Mouse (Mus musculus): ENCODE results near the gene Tsacc. TPM values are rescaled to one million over a fixed set of nuclear protein-coding genes. Genes with fewer than 3 reads are reported as not detected.

Tsacc gene
- total and polyA plus RNA-seq, 3 experiments: 6.7 to 11.3 (median 9.3) TPM

- TF ChIP-seq CTCF (conservative IDR thresholded peaks at IDR 0.05 in 1 of 2, IDR thresholded peaks at IDR 0.05 in 1 of 2; ENCODE audit: low read depth in 2 of 2, low read length in 2 of 2): peak; percentile 63 to 80
- no peak for TF ChIP-seq CHD1 (IDR thresholded peaks at IDR 0.05; ENCODE audit: low read depth, low read length)
- TF ChIP-seq RAD21 (IDR thresholded peaks at IDR 0.05; ENCODE audit: low read depth, low read length): peak; percentile 49
- peak; percentile 36 for TF ChIP-seq SMC3 (IDR thresholded peaks at IDR 0.05; ENCODE audit: low read depth, low read length)
- no peaks in the 10 kb centered on the region for H3K27me3 ChIP-seq (replicated peaks)
- no peak overlapping the region for H3K4me2 ChIP-seq (ENCODE audit: insufficient read depth, low read depth, poor library complexity, severe bottlenecking)
- H3K79me2 ChIP-seq (replicated peaks; ENCODE audit: control insufficient read depth, extremely low read depth, insufficient read depth, poor library complexity, severe bottlenecking): peaks cover 4% of the 10 kb centered on the region; the same call in 1 of the 2 replicates
- H3K9ac ChIP-seq (ENCODE audit: insufficient read depth, low read depth): no peak overlapping the region
- in situ Hi-C loops (cut with MboI; ENCODE audit: low pct_ligation_motif_present, low pct_unique_long_range_greater_than_20kb, low sequenced_read_pairs) (loop anchor here (5.0 kb wide), 1 partner anchor 34 kb away; the partner anchor contains the start of genes Cct3 and Tsacc), dilution Hi-C loops (cut with MboI; ENCODE audit: extremely low pct_ligation_motif_present, extremely low pct_unique_long_range_greater_than_20kb, low sequenced_read_pairs) (no loop called here)
- no peaks in the 10 kb centered on the region for H3K9me3 ChIP-seq (replicated peaks; ENCODE audit: low read length)
- H3K36me3 ChIP-seq (replicated peaks in 1 of 2; ENCODE audit: control insufficient read depth in 1 of 2, insufficient read depth in 1 of 2, low read length in 1 of 2): peaks cover 26 to 57% of the 10 kb centered on the region in 2 experiments
- H3K27ac ChIP-seq (ENCODE audit: insufficient read depth, low read depth): no peak overlapping the region
- H3K4me3 ChIP-seq (replicated peaks in 1 of 3; ENCODE audit: low read depth in 2 of 3, low read length in 2 of 3, poor library complexity in 1 of 3): no peak overlapping the region
- peak; percentile 68 for DNase-seq (ENCODE audit: extremely low read depth)
- H3K4me1 ChIP-seq (ENCODE audit: control insufficient read depth in 1 of 2, insufficient read depth in 2 of 2): peaks cover 15 to 21% of the 10 kb centered on the region in 2 experiments
These were observed 34.5 kb upstream of the Tsacc start for GRCm38 (mm10) chr3:88331282-88331681.

- Histone ChIP-seq H3K4me2 (ENCODE audit: insufficient read depth, low read depth, poor library complexity, severe bottlenecking) (no peak overlapping the region), H3K36me3 (replicated peaks in 1 of 2; ENCODE audit: control insufficient read depth in 1 of 2, insufficient read depth in 1 of 2, low read length in 1 of 2) (peaks cover 26 to 64% of the 10 kb centered on the region in 2 experiments)
- in situ Hi-C loops (cut with MboI; ENCODE audit: low pct_ligation_motif_present, low pct_unique_long_range_greater_than_20kb, low sequenced_read_pairs): no loop called here
These were observed 32.2 kb upstream of the Tsacc start for GRCm38 (mm10) chr3:88328956-88329355.

GRCm38 (mm10) chr3:88324951-88325405 lies 28.2 kb upstream of the Tsacc start, which contains the start of gene Glmp:
TSS of gene Glmp (plus strand) at chr3:88325023.
- dilution Hi-C loops (cut with MboI; ENCODE audit: extremely low pct_ligation_motif_present, extremely low pct_unique_long_range_greater_than_20kb, low sequenced_read_pairs) (no loop called here), in situ Hi-C loops (cut with MboI; ENCODE audit: low pct_ligation_motif_present, low pct_unique_long_range_greater_than_20kb, low sequenced_read_pairs) (no loop called here)
- peaks cover 2 to 14% of the 10 kb centered on the region in 2 experiments; a peak in 2 of 4 replicates for H3K4me1 ChIP-seq (ENCODE audit: control insufficient read depth in 1 of 2, insufficient read depth in 2 of 2)
- H3K79me2 ChIP-seq (replicated peaks; ENCODE audit: control insufficient read depth, extremely low read depth, insufficient read depth, poor library complexity, severe bottlenecking): no peaks in the 10 kb centered on the region; the same call in 1 of the 2 replicates
- no peaks in the 10 kb centered on the region for H3K9me3 ChIP-seq (replicated peaks; ENCODE audit: low read length)
- H3K36me3 ChIP-seq (replicated peaks in 1 of 2; ENCODE audit: control insufficient read depth in 1 of 2, insufficient read depth in 1 of 2, low read length in 1 of 2): peaks cover 50 to 81% of the 10 kb centered on the region in 2 experiments
- DNase-seq (ENCODE audit: extremely low read depth): peak; percentile 75
- peak within 1 kb of the TSS; percentile 63 for H3K4me2 ChIP-seq (ENCODE audit: insufficient read depth, low read depth, poor library complexity, severe bottlenecking)
- peak within 1 kb of the TSS; percentile 99 for H3K9ac ChIP-seq (ENCODE audit: insufficient read depth, low read depth)
- peak within 1 kb of the TSS; percentile 66 to 100 (median 94) for H3K4me3 ChIP-seq (replicated peaks in 1 of 3; ENCODE audit: low read depth in 2 of 3, low read length in 2 of 3, poor library complexity in 1 of 3)
- no peaks in the 10 kb centered on the region for H3K27me3 ChIP-seq (replicated peaks)
- H3K27ac ChIP-seq (ENCODE audit: insufficient read depth, low read depth): no peak within 1 kb of the TSS
- no peak for TF ChIP-seq UBTF (IDR thresholded peaks at IDR 0.05; ENCODE audit: low read depth, low read length)
- peak; percentile 84 for TF ChIP-seq NELFE (IDR thresholded peaks at IDR 0.05; ENCODE audit: low read depth, low read length)
- no peak for TF ChIP-seq MAZ (IDR thresholded peaks at IDR 0.05; ENCODE audit: low read depth, low read length)
- peak; percentile 62; the same call in 1 of the 2 replicates for TF ChIP-seq TCF12 (IDR thresholded peaks at IDR 0.05; ENCODE audit: low read depth, low read length)
- TF ChIP-seq POLR2AphosphoS2 (IDR thresholded peaks at IDR 0.05; ENCODE audit: low read depth, low read length): 0 out of 2 replicates have a peak, but pooled peaks have one; percentile 65
- no peak for TF ChIP-seq ZKSCAN1 (IDR thresholded peaks at IDR 0.05; ENCODE audit: borderline replicate concordance, low read depth, low read length)
- TF ChIP-seq MAFK (IDR thresholded peaks at IDR 0.05; ENCODE audit: insufficient replicate concordance, low read length): no peak
- TF ChIP-seq SMC3 (IDR thresholded peaks at IDR 0.05; ENCODE audit: low read depth, low read length): no peak
- 0 out of 2 replicates have a peak, but pooled peaks have one; percentile 24 for TF ChIP-seq IRF4 (IDR thresholded peaks at IDR 0.05; ENCODE audit: low read depth, low read length)
- TF ChIP-seq E2F4 (IDR thresholded peaks at IDR 0.05; ENCODE audit: insufficient replicate concordance, low read depth, low read length): 0 out of 2 replicates have a peak, but pooled peaks have one; percentile 25
- TF ChIP-seq ZMIZ1 (IDR thresholded peaks at IDR 0.05; ENCODE audit: low read depth, low read length): 0 out of 2 replicates have a peak, but pooled peaks have one; percentile 39
- TF ChIP-seq CTCF (conservative IDR thresholded peaks at IDR 0.05 in 1 of 2, IDR thresholded peaks at IDR 0.05 in 1 of 2; ENCODE audit: low read depth in 2 of 2, low read length in 2 of 2): no peak
- no peak; the same call in 1 of the 2 replicates for TF ChIP-seq ETS1 (conservative IDR thresholded peaks at IDR 0.05; ENCODE audit: low read depth, low read length)
- no peak for TF ChIP-seq ZC3H11A (IDR thresholded peaks at IDR 0.05; ENCODE audit: low read depth, low read length)
- TF ChIP-seq POLR2A (IDR thresholded peaks at IDR 0.05; ENCODE audit: low read depth, low read length): peak; percentile 83
- TF ChIP-seq TBP (conservative IDR thresholded peaks at IDR 0.05; ENCODE audit: low read depth, low read length): 0 out of 2 replicates have a peak, but pooled peaks have one; percentile 20
- peak; percentile 75; the same call in 1 of the 2 replicates for TF ChIP-seq MXI1 (IDR thresholded peaks at IDR 0.05; ENCODE audit: low read depth, low read length)
- no peak for TF ChIP-seq RAD21 (IDR thresholded peaks at IDR 0.05; ENCODE audit: low read depth, low read length)
- no peak for TF ChIP-seq NRF1 (IDR thresholded peaks at IDR 0.05; ENCODE audit: low read depth, low read length)
- no peak for TF ChIP-seq MEF2A (IDR thresholded peaks at IDR 0.05; ENCODE audit: borderline replicate concordance, low read depth, low read length)

More at GRCm38 (mm10) chr3:88328956-88329355, 32.2 kb upstream of the Tsacc start:
- Histone ChIP-seq H3K79me2 (replicated peaks; ENCODE audit: control insufficient read depth, extremely low read depth, insufficient read depth, poor library complexity, severe bottlenecking) (no peaks in the 10 kb centered on the region; the same call in 1 of the 2 replicates), H3K9me3 (replicated peaks; ENCODE audit: low read length) (no peaks in the 10 kb centered on the region), H3K4me3 (replicated peaks in 1 of 3; ENCODE audit: low read depth in 2 of 3, low read length in 2 of 3, poor library complexity in 1 of 3) (no peak overlapping the region), H3K27me3 (replicated peaks) (no peaks in the 10 kb centered on the region), H3K9ac (ENCODE audit: insufficient read depth, low read depth) (no peak overlapping the region), H3K4me1 (ENCODE audit: control insufficient read depth in 1 of 2, insufficient read depth in 2 of 2) (peaks cover 10 to 25% of the 10 kb centered on the region in 2 experiments), H3K27ac (ENCODE audit: insufficient read depth, low read depth) (no peak overlapping the region)
- TF ChIP-seq TCF12 (IDR thresholded peaks at IDR 0.05; ENCODE audit: low read depth, low read length) (no peak), MEF2A (IDR thresholded peaks at IDR 0.05; ENCODE audit: borderline replicate concordance, low read depth, low read length) (no peak), TBP (conservative IDR thresholded peaks at IDR 0.05; ENCODE audit: low read depth, low read length) (no peak), NRF1 (IDR thresholded peaks at IDR 0.05; ENCODE audit: low read depth, low read length) (no peak), ZNF384 (IDR thresholded peaks at IDR 0.05; ENCODE audit: low read depth, low read length) (no peak), ZKSCAN1 (IDR thresholded peaks at IDR 0.05; ENCODE audit: borderline replicate concordance, low read depth, low read length) (no peak), MAFK (IDR thresholded peaks at IDR 0.05; ENCODE audit: insufficient replicate concordance, low read length) (no peak)
- no peak for DNase-seq (ENCODE audit: extremely low read depth)
- dilution Hi-C loops (cut with MboI; ENCODE audit: extremely low pct_ligation_motif_present, extremely low pct_unique_long_range_greater_than_20kb, low sequenced_read_pairs): no loop called here
